Mouse (Mus musculus) large intestine, adult 2 months (tissue): ENCODE measurements around the gene Smyd2. TPM values are rescaled to one million over a fixed set of nuclear protein-coding genes. Genes with fewer than 3 reads are reported as not detected.

Source experiments
- DNase-seq: peaks from one replicate; pipeline ENCODE4 v3.0.0-alpha.2; 2012; ENCODE audit warnings: low read depth, low spot score
- WGBS: fragments of 180-500 bp; shearing (Covaris S2); methylation state at CpG from one replicate; pipeline ENCODE4 v1.1.7; 2018; 5-methylcytosine and 5-hydroxymethylcytosine counted together
- polyA plus RNA-seq: library from polyadenylated mRNA; depleted of rRNA; stranded (reverse); fragments of >200 nt; gene quantifications from 2 replicates; pipeline ENCODE4 v1.2.3, GENCODE M21; 2012

Smyd2 gene
- polyA plus RNA-seq, 1 experiment: 54.8 TPM

DNA sequence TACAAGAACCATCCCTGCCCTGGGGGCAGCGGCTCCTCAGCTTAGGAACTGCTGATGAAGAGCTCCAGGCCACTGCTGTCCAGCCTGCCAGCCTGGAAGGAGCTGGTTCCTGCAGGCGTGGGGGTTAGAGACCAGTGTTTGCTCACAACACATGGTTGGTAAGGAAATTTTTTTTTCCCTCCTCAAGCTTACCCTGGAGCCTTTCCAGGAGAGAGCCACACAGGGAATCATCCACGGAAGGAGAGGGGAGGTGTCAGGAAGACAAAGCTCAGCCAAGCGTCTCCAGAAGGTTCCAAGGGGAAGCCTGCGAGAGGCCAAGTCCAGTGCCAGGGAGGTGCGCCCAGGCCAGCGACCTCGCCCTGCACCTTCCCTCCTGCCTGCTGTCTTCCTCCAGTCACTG lies 42.2 kb downstream of the Smyd2 start:
- 27% methylated on average over 8 of the region's 8 CpGs for WGBS
- DNase-seq: no peak

DNA sequence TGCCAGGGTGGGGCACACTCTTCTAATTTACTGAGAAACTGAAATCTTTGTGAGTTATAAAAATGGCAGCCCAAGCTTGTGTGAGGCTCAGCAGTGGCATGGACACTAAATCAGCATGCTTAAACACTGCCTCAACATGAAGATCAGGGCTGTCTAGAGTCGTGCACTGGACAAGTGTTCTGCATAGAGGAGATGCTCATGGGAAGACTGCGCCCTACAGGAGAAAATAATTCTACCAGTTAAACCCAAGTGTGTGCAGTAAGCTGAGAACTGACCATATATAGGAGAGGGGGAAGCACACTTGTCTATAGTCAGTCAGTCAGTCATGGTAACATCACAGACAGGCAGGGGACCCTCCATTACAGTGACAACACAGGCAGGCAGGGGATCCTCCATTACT lies 43.0 kb downstream of the Smyd2 start:
- 51% methylated on average over 2 of the region's 2 CpGs for WGBS
- DNase-seq: no peak

DNA sequence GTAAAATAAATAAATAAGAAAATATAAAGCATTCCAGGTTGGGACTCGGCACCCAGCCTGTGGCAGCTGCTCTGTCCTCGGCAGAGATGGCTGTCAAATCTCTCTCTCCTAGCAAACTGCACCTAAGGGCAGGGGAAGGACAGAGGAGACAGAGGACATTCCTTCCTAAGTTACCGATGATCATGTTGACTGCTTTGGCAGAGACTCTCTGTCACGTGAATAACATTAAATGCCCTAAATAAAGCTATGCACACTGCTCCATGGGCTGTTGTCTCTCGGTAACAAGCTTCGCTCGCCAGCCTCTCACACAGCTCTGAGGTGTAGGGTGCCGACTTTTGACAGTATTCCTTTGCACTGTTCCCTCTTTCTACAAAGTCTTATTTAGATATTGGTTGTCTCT lies 46.0 kb downstream of the Smyd2 start:
- DNase-seq: no peak
- 55% methylated on average over 8 of the region's 8 CpGs for WGBS

DNA sequence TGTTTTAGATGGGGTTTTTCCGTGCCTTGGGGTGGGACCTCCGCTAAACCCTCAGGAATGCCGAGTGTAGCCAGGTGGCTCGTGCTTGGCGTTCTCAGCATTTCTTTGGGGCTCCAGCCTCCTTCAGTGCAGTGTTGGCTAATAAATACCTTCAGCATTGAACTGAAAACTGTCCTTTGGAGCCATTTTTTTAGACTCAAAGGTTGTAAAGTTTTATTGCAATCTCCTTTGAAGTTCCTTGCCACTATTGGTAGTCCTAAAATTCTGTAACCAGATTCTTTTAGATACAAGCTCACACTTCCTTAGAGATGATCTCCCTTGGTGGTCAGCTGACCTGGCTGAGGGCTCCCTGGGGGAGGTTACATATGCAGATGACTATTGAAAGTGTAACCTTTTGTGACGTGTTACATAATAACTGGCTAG lies 46.7 kb downstream of the Smyd2 start:
- WGBS: 14% methylated on average over 6 of the region's 6 CpGs
- no peak for DNase-seq

DNA sequence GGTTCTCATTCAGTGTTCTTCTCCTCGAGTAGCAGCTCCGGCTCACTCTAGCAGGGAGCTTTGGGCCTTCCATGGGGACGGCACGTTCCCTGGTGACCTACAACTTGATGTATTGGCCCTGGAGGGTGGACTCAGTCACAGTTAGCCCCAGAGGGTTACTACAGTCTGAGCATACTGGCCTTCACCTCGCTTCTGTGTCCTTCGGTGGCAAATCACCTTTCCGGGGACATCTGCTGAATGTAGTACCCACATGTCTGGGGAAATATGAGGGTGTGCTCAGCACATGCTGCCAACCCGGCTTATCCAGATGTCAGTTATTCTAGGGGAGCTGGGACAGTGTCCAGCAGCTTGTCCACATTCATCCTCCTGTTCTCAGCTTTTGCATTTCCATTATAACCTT lies 48.6 kb downstream of the Smyd2 start:
- 82% methylated on average over 8 of the region's 8 CpGs for WGBS
- no peak for DNase-seq

DNA sequence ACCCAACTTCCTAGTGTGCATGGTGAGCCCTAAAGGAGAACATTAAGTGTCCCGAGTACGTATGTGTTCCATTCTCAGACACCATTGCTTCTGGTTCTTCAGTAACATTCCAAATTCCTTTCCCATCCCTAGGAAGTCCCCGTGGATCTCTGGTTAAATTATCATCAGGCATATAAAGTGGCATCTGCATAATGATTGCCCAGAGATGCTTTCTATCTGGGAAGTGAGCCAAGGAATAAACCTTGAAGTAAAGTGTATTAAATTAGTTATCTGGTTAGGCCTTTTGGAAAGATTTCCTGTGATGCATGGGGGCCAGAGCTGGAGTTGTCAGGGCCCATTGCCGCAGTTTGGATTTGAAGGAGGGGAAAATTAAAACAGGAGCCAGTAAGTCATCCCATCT lies 50.1 kb downstream of the Smyd2 start:
- 69% methylated on average over 4 of the region's 4 CpGs for WGBS
- no peak for DNase-seq

DNA sequence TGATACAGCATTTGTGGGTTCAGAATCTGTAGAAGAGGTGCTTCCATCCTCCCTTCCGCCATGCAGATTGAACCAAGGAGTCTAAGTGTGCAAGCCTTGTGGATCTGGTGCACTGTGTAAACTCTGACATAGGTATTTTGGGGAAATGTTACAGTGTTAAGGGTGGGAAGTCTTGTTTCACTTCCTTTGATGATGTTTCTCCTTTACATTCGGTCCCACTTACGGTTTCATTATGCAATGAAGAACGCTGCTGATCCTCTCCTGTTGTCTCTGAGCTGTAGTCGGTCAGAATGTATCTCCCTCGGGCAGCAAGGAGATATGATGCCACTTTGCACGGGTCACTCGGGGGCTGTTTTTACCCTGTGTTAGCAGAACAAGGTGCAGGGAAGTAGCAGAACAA lies 50.5 kb downstream of the Smyd2 start:
- 84% methylated on average over 8 of the region's 8 CpGs for WGBS
- DNase-seq: no peak

DNA sequence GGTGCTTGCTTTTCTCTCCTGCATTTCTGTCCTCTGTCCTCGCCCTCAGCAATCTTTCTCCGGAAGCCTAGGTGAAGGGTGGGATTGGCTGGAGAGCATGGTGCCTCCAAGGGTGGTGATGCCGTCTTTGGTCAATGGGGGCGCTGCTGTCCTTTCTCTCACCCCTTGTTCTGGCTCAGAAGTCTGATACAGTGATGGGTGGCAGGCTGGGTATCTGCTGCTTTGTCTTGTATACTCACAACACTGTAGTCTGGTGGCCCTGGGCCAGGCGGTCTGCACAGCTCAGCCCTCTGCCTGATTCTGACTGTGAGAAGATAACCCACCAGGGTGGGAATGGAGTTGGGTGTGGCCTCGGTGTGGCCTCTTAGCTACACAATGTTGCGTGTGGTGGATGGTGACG lies 51.6 kb downstream of the Smyd2 start:
- WGBS: 86% methylated on average over 8 of the region's 8 CpGs
- no peak for DNase-seq

DNA sequence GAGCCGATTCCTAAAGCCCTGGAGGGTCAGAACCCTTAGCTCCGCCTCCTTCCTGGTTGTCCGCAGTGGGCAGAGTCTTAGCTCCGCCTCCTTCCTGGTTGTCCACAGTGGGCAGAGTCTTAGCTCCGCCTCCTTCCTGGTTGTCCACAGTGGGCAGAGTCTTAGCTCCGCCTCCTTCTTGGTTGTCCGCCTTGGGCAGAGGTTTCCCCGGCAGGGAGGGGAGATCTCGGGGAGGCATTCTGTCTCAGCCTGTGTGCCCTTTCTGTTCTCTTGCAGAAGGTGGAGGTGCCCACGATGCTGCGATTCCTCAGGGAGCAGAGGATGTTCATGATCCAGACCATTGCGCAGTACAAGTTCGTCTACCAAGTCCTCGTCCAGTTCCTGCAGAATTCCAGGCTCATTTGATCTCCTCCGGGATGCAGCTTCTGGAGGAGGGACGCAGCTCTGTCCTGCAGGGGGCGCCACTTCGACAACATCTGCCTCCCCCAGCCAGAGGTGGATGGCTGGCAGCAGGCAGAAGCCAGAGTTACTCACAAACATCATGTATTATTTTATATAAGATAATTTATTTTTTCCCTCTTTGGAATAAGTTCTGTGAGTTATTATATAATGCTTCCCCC lies 52.4 kb downstream of the Smyd2 start:
- 87% methylated on average over 18 of the region's 18 CpGs for WGBS
- DNase-seq: no peak

DNA sequence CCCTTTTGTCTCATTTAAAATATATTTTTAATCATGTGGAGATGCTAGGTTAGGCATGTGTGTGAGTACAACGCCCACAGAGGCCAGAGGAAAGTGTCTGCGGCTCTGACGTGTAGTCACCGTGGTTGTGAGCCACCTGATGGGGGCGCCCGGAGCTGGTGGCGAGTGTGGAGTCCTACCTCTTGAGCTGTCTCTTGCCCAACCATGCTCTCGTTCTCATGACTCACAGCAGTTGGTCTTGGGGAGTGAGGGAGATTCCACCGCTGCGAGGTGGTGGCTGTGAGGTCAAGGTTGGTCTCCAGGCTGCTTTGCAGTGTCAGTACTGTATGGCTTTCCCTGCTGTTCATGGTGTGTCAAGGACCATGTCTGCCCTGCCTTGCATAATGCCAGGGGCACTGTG lies 54.1 kb downstream of the Smyd2 start:
- DNase-seq: no peak
- WGBS: 79% methylated on average over 10 of the region's 10 CpGs

DNA sequence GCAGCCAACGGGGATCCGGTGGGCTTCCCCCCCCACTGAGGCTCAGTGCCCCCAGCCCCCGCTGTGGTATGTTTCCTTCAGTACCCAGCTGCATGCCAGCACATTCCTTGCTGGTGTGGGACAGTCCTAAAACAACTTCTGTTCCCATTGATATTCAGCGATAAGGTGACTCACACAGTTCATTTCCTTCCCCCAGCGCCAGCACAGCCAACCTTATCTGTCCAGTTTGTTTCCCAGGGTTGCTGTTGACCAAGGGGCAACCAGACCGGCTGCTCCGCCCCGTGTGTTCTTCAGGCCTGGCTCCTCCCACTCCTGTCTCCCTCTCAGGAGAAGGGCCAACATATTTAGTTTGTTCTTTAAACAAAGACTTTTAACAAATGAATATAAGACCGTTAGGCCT lies 54.7 kb downstream of the Smyd2 start:
- DNase-seq: no peak
- WGBS: 16% methylated on average over 9 of the region's 9 CpGs

DNA sequence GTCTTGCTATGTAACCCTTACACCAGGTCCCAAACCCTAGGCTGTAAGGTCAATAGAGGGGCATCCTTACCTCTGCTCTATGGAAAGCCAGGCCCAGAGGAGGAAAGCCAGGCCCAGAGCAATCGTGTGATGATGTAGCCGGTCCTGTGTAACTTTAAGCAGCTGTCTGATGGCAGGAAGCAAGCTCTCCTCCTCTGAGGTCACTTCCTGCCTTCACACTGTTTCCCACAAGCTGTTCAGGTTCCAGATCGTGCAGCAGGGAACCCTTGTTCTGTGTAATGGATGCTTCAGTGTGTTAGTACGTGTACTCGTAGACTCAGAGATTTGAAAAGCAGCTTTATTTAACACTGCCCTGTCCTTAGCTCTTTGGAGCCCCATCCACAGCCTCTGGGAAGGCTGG lies 55.1 kb downstream of the Smyd2 start:
- DNase-seq: no peak
- 32% methylated on average over 5 of the region's 5 CpGs for whole genome bisulfite sequencing

DNA sequence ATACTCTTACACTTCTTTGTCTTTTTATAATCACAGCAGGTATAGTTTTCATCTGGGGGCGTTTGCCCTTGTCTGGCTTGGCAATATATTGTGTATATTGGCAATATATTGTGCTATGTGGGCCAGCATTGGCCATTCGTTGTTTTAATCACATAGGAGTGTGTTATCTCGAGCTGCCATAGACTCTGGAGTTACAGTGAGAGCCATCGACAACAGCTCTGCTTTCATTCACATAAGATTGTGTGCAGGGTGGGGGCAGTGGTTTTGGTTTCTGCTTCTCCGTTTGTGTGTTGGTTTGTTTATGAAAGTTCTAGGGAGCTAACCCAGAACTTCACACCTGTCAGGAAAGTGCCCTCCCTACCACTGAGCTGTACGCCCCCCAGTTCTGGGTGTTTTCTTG lies 55.5 kb downstream of the Smyd2 start:
- 62% methylated on average over 6 of the region's 6 CpGs for WGBS

DNA sequence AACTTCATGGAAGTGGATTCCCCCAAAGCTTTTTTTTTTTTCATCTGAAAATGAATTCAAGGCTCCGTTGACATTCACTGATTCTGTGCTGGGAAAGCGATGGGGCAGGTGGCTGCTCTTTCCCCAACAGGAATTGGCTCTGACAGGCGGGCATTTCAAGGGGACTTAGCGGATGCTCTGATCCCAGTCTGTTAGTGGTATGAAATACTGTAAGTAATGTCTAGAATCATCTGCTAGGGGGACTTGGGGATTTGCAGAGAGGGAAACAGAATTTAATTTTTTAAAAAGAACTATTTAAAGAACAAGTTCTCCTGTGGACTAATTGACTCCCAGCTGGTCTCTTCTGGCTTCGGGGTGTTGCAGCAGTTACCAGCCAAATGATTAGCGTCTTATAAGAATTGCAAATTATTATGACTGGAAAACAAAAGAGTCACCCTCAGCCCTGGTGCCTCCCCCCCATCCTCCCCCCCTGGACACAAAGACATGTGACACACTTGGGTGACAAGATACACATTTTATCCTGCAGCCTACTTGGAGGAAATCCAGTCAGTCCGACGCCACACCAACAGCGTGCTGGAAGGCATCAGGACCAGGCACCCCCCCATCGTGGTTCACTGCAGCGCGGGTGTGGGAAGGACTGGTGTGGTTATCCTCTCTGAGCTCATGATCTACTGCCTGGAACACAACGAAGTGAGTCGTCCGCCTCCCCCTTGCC lies 57.2 kb downstream of the Smyd2 start:
- WGBS: 81% methylated on average over 15 of the region's 15 CpGs
- no peak for DNase-seq

More for the DNA sequence above, 55.5 kb downstream of the Smyd2 start:
- no peak for DNase-seq

DNA sequence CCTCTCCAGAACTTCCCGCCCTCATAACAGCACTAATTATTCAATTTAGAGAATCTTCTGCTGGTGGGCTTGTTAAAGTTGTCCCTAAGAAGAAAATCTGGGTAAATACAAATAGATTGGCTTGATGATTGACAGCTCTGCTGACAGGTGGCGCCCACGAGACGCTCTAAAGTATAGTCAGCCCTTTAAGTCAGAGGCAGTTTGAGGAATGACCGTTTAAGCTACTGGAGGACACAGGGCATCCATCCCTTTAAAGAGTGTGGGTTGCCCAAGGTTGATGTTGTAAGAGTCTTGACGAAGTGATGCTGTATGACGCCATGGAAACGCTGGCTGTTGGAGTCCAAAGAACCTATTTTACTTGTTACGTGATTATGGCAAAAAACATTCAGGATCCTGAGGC lies 57.9 kb downstream of the Smyd2 start:
- WGBS: 76% methylated on average over 9 of the region's 9 CpGs
- DNase-seq: no peak

DNA sequence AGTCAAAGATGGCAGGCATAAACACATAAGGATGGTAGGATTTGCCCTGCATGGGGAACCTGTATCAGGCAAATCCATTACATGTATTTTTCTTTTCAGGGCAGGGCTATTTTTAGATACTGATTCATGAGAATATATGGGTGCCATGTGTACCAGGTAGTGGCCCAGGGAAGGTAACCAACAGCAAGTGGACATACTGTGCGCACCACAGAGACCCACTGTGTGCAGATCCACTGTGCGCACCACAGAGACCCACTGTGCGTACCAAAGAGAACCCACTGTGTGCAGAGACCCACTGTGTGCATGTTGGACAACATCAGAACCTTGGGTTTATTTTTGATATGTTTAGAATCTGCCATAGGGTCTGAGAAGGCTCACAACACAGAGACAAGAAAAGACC lies 58.4 kb downstream of the Smyd2 start:
- DNase-seq: no peak
- 89% methylated on average over 3 of the region's 3 CpGs for WGBS

DNA sequence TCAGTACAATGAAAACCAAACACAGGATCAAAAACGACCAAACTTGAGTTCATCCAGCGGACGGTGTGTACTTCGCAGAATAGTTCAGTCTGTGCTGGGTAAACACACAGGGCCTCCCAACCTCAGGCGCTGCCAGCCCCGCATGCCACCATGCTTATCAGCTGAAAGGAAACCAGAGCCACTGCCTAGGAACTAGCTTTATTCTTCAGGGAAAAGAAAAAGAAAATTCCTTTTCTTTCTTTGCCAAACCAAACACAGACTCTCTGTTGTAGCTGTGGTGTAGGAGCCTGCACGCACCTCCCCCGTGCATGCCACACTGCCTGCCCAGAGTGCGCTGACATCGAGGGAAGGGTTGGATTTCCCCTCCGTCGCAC lies 61.2 kb downstream of the Smyd2 start:
- DNase-seq: no peak
- 71% methylated on average over 12 of the region's 12 CpGs for WGBS

DNA sequence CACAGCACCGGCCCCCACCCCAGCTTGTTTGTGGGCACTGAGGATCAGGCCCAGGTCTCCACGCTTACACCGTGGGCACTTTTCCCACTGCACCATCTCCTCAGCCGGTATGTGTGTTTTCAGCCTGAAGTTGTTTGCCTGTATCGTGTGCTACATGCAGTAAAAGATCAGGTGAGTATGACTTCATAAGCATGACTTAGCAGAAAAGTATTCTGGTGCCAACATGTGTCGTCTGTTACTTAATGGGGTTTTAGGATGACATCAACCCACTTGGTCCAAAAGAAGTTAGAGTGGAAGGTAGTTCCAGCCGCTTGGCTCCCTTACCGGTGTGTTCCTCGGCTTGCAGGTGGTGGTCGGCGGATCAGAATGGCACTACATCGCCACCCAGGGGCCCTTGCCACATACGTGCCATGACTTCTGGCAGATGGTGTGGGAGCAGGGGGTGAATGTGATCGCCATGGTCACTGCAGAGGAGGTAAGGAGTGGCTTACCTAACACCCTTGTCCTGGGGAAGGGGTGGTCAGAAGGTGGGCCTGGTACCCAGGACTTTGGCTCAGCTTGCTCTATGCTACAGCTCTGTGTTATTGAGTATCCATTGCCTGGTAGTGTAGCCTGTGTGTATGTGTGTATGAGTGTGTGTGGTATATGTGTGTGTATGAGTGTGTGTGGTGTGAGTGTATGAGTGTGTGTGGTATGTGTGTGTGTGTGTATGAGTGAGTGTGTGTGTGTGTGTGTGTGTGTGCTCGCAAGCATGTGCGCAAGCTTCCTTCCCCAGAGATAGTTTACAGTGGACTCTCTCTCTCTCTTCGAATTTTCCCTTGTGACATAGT lies 61.8 kb downstream of the Smyd2 start:
- DNase-seq: no peak
- WGBS: 73% methylated on average over 17 of the region's 17 CpGs

DNA sequence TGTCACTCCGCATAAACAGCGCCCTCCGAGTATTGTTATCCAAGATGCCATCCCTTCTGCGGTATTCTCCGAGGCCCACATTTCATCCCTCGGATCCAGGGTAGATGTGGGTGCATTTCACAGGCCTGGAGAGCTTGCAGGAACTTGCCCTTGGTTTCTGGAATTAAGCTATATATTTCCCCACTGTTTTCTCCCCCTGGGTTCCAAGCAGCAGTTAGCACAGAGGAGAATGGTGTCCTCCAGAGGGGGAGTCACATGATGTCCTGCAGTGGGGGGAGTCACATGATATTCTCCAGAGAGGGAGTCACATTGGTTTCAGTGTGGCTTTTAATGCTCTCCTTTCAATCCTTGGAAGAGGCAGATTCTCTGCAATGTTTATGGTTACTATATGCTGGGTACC lies 63.8 kb downstream of the Smyd2 start:
- no peak for DNase-seq
- WGBS: 84% methylated on average over 6 of the region's 6 CpGs

DNA sequence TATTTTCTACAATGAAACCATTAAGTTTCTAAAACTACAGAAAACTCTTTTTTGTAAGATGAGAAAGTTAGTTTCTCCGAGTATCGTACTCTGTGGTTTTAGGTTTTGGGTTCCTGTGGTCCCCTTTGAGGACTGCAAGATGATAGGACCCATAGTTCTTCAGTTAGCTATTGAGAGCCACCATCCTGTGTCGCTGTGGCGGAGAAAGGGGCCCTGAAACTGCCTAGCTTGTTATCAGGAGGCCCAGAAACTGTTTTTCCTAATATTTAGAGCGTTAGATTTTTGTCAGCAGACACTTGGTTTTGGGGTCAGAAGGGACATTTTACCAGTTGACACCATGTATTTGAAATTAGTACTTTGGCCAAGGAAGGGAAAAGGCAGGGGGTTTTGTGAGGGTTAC lies 66.4 kb downstream of the Smyd2 start:
- 92% methylated on average over 5 of the region's 5 CpGs for WGBS
- no peak for DNase-seq

DNA sequence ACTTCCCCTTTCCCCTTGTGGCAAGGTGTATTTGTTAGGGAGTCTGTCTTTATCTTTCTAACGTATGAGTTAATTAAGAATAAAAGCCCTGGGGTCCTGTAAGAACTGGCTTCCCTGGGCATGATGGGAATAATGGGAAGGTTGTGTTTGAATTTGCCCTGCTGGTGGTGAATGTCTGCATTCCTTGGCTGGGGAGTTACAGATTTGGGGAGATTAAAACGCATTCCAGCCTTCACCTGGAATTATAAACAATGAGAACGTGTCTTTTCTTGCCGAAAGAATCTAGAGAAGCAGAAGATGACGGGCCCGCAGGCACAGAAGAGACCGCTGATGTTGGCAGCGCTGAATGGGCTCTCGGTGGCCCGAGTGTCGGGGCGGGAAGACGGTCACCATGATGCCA lies 67.5 kb downstream of the Smyd2 start:
- DNase-seq: no peak
- 95% methylated on average over 13 of the region's 13 CpGs for WGBS
